Mouse (Mus musculus) Patski (cell line): Measurements from ENCODE around the gene Rpl10. TPM values are rescaled to one million over a fixed set of nuclear protein-coding genes. Genes with fewer than 3 reads are reported as not detected.
A peak's percentile ranks its signal among the peaks of the same experiment; 100 is the strongest.

Source experiments
- ATAC-seq: fragments of 100-300 bp; one replicate; pipeline ENCODE4 v1.8.0; 2021
- CTCF ChIA-PET: fragments of 350-600 bp; sonication (Branson Sonifier 250); formaldehyde crosslinking; loops from one replicate; lab custom pipeline; 2022; ENCODE audit warnings: inconsistent platforms; lab: Charles Lee
- POLR2A ChIA-PET: fragments of 350-600 bp; sonication (Branson Sonifier 250); formaldehyde crosslinking; loops from one replicate; lab custom pipeline; 2022; ENCODE audit warnings: antibody characterized with exemption, inconsistent platforms; lab: Charles Lee
- DNase-seq: peaks from one replicate; pipeline ENCODE4 v3.0.0-alpha.2; 2011; ENCODE audit warnings: low read depth, low spot score
- H3K27me3 ChIP-seq: fragments of 371-371 bp; one replicate; pipeline ENCODE4 v1.5.1; 2021
- CTCF ChIP-seq: fragments of 100-300 bp; IDR thresholded peaks from one replicate; pipeline ENCODE4 v1.5.1; 2021
- in situ Hi-C: fragments of 300-500 bp; cut with MboI; formaldehyde crosslinking; loops from 3 replicates; pipeline ENCODE4 v1.11.1; 2018; ENCODE audit warnings: low pct_unique_long_range_greater_than_20kb, mixed read lengths
- polyA plus RNA-seq: library from polyadenylated mRNA; unstranded; gene quantifications from one replicate; pipeline ENCODE4 v1.2.3, GENCODE M21; 2021

Gene Rpl10
- polyA plus RNA-seq, 1 experiment from 2014 or later = 1,219 TPM

DNA sequence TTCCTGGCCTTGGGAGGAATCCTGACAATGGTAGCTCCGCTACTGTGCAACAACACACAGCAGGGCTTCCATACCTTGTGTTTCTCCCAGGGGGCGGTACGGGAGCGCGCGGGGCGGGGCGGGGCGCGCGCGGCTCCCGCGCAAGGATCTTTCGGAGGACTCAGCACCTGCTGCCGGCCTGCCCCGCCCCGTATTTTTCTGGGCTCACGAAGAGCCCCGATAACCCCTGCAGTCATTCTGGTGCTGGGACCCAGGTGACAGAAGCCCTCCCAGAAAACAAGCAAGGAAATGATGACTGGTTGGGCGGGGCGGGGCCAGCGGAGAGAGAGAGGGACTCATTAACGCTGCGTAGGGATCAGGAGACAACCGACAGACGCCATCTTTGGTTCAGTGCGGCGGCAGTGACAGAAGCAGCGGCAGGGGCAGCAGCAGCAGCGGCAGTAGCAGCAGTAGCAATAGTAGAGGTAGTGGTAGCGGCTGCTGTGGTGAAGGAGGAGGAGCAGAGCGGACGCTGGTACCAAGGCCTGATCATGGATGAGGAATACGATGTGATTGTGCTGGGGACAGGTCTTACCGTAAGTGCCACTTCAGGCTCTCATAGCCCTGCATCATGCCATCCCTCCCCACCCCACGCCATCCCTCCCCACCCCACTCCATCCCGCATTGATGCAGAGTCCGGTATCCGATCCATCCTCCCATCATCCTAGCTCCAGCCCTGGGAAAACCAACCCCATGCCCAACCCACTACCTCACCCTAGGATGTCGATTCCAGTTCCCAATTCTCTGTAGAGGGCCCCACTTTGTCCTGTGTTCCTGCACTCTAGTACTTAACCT lies 34.5 kb downstream of the Rpl10 start, which contains the start of gene Gdi1:
Gene Gdi1, plus strand, starts transcription at position 132 of the 834 bp plus-strand sequence.
- in situ Hi-C loops = no loop called here
- ChIA-PET CTCF (no interaction called here), POLR2A (interaction anchor here (0.6 kb wide), 2 partner anchors 15 to 21 kb away, joined by 3 read pairs; no protein-coding TSS in a partner anchor)
- DNase-seq (no peak), ATAC-seq (peak; percentile 66)
- no peak for TF ChIP-seq CTCF
- peaks cover 3% of the 10 kb centered on the region for H3K27me3 ChIP-seq

GRCm38 (mm10) chrX:74312540-74313464 lies 42.2 kb downstream of the Rpl10 start, which contains the start of gene Fam50a:
TSS of gene Fam50a (plus strand) at chrX:74313033.
- no peaks in the 10 kb centered on the region for H3K27me3 ChIP-seq
- in situ Hi-C loops = no loop called here
- TF ChIP-seq CTCF = no peak
- ChIA-PET CTCF (interaction anchor here (0.9 to 1.2 kb wide), 3 partner anchors 10 to 12 kb away, joined by 3 to 4 read pairs (median 3); no protein-coding TSS in a partner anchor), POLR2A (interaction anchor here (0.6 to 1.7 kb wide), 5 partner anchors 10 to 70 kb away, joined by 3 to 4 read pairs (median 3); no protein-coding TSS in a partner anchor)
- ATAC-seq = peak; percentile 74
- DNase-seq = no peak

Other genes starting within 250 kb of the Rpl10 start
- gene Irak1, start 246.9 kb upstream of the Rpl10 start, polyA plus RNA-seq = 106 TPM
- gene Opn1mw, start 143.3 kb upstream of the Rpl10 start, polyA plus RNA-seq = 0.24 TPM
- gene Mecp2, start 135.4 kb upstream of the Rpl10 start, polyA plus RNA-seq = 24.5 TPM
- not detected for gene Tex28, start 103.0 kb upstream of the Rpl10 start, polyA plus RNA-seq
- gene Tktl1, start 93.6 kb upstream of the Rpl10 start, polyA plus RNA-seq = 0.04 TPM
- 888 TPM for gene Flna, start 21.0 kb upstream of the Rpl10 start, polyA plus RNA-seq
- 88.3 TPM for gene Emd, start 16.1 kb upstream of the Rpl10 start, polyA plus RNA-seq
- 76.5 TPM for gene Taz, start 11.1 kb downstream of the Rpl10 start, polyA plus RNA-seq
- gene Dnase1l1, start 11.5 kb downstream of the Rpl10 start, polyA plus RNA-seq = 42.2 TPM
- gene Atp6ap1, start 26.3 kb downstream of the Rpl10 start, polyA plus RNA-seq = 260 TPM
- gene Gdi1, start 34.2 kb downstream of the Rpl10 start, polyA plus RNA-seq = 383 TPM
- 131 TPM for gene Fam50a, start 42.2 kb downstream of the Rpl10 start, polyA plus RNA-seq
- 15.5 TPM for gene Plxna3, start 58.3 kb downstream of the Rpl10 start, polyA plus RNA-seq
- gene Lage3, start 82.8 kb downstream of the Rpl10 start, polyA plus RNA-seq = 42.5 TPM
- gene Ubl4a, start 102.4 kb downstream of the Rpl10 start, polyA plus RNA-seq = 31.4 TPM
- 17.6 TPM for gene Slc10a3, start 102.5 kb downstream of the Rpl10 start, polyA plus RNA-seq
- gene Fam3a, start 122.5 kb downstream of the Rpl10 start, polyA plus RNA-seq = 25.0 TPM
- gene Ikbkg, start 122.5 kb downstream of the Rpl10 start, polyA plus RNA-seq = 33.9 TPM
- gene G6pdx, start 158.4 kb downstream of the Rpl10 start, polyA plus RNA-seq = 64.5 TPM
- not detected for gene Gm6880, start 210.6 kb downstream of the Rpl10 start, polyA plus RNA-seq